Mouse (Mus musculus) embryonic facial prominence, embryonic 11.5 days (tissue): ENCODE results near the gene Ggn. TPM values are rescaled to one million over a fixed set of nuclear protein-coding genes. Genes with fewer than 3 reads are reported as not detected.
"Not testable (repeated sequence)": the region's sequence is repeated elsewhere in the genome, so short reads cannot be mapped to it uniquely, and the experiment has no call there.

Experiments
- ATAC-seq: fragments of 200-750 bp; cut with Nextera tagmentation; replicated peaks from 2 replicates; pipeline ENCODE4 v1.8.0; 2017; ENCODE audit warnings: low read depth; ENCODE audit not compliant: insufficient number of reproducible peaks, low FRiP score, low TSS enrichment
- DNase-seq: peaks from one replicate; pipeline ENCODE4 v3.0.0-alpha.2; 2015; ENCODE audit warnings: low spot score
- H3K27ac ChIP-seq: fragments of 300-500 bp; sonication (generic); replicated peaks from 2 replicates; pipeline ENCODE4 v1.5.1; 2014; ENCODE audit warnings: mild to moderate bottlenecking, low read depth, low read length, control low read depth
- H3K27me3 ChIP-seq: fragments of 300-500 bp; sonication (generic); 2 replicates; pipeline ENCODE4 v1.6.1; 2014; ENCODE audit warnings: mild to moderate bottlenecking, low read length, moderate library complexity, mixed read lengths; ENCODE audit not compliant: control insufficient read depth, insufficient read depth
- H3K36me3 ChIP-seq: fragments of 300-500 bp; sonication (generic); replicated peaks from 2 replicates; pipeline ENCODE4 v1.6.1; 2014; ENCODE audit warnings: low read depth, mild to moderate bottlenecking, low read length, moderate library complexity, mixed read lengths; ENCODE audit not compliant: control insufficient read depth, insufficient read depth
- H3K4me1 ChIP-seq: fragments of 300-500 bp; sonication (generic); 2 replicates; pipeline ENCODE4 v1.6.1; 2014; ENCODE audit warnings: low read length, mixed read lengths; ENCODE audit not compliant: control insufficient read depth, insufficient read depth
- H3K4me2 ChIP-seq: fragments of 300-500 bp; sonication (generic); 2 replicates; pipeline ENCODE4 v1.6.1; 2014; ENCODE audit warnings: low read depth, mild to moderate bottlenecking, control low read depth, low read length, moderate library complexity
- H3K4me3 ChIP-seq: fragments of 300-500 bp; sonication (generic); 2 replicates; pipeline ENCODE4 v1.5.1; 2014; ENCODE audit warnings: low read depth, low read length, control low read depth
- H3K9ac ChIP-seq: fragments of 300-500 bp; sonication (generic); replicated peaks from 2 replicates; pipeline ENCODE4 v1.6.1; 2014; ENCODE audit warnings: mild to moderate bottlenecking, control low read depth, low read length
- H3K9me3 ChIP-seq: fragments of 300-500 bp; sonication (generic); replicated peaks from 2 replicates; pipeline ENCODE4 v1.6.1; 2016; ENCODE audit warnings: mild to moderate bottlenecking, low read length, inconsistent platforms, mixed read lengths; ENCODE audit not compliant: control insufficient read depth
- WGBS: fragments of 180-500 bp; shearing (Covaris S2); extraction: QIAGEN DNeasy Blood & Tissue Kit; methylation state at CpG from one replicate; pipeline ENCODE4 v1.1.7; 2014; 5-methylcytosine and 5-hydroxymethylcytosine counted together
- polyA plus RNA-seq: library from polyadenylated mRNA; unstranded; fragments of >200 nt; fragmentation: Nextera tagmentation; extraction: Ambion mirVana; gene quantifications from 2 replicates; pipeline ENCODE4 v1.2.1, GENCODE M21; 2014

Ggn gene
- polyA plus RNA-seq, 1 experiment from 2014 or later = 0.15 TPM

- H3K9ac ChIP-seq = peak overlapping the region; percentile 74
- no peaks in the 10 kb centered on the region; the same call in 1 of the 2 replicates for H3K4me1 ChIP-seq
- H3K4me3 ChIP-seq = peak overlapping the region; percentile 72
- peak overlapping the region; percentile 70 for H3K4me2 ChIP-seq
- WGBS = 54% methylated on average over 7 of the region's 7 CpGs
- DNase-seq (no peak), ATAC-seq (no peak)
- no peaks in the 10 kb centered on the region for H3K27me3 ChIP-seq
- no peak overlapping the region for H3K27ac ChIP-seq
- peaks cover 13% of the 10 kb centered on the region for H3K36me3 ChIP-seq
- H3K9me3 ChIP-seq = no peaks in the 10 kb centered on the region
These were observed 9.3 kb downstream of the Ggn start for GRCm38 (mm10) chr7:29179323-29179722.

- DNase-seq (peak; percentile 98), ATAC-seq (peak; percentile 88)
- WGBS = under 1% methylated on average over 62 of the region's 62 CpGs
- Histone ChIP-seq H3K4me3 (peak within 1 kb of the TSS; percentile 72), H3K9ac (peak within 1 kb of the TSS; percentile 74), H3K9me3 (no peaks in the 10 kb centered on the region), H3K36me3 (peaks cover 8% of the 10 kb centered on the region), H3K27ac (no peak within 1 kb of the TSS), H3K27me3 (no peaks in the 10 kb centered on the region), H3K4me1 (no peaks in the 10 kb centered on the region; the same call in 1 of the 2 replicates), H3K4me2 (peak within 1 kb of the TSS; percentile 70)
These were observed 10.3 kb downstream of the Ggn start, which contains the start of gene Psmd8 for GRCm38 (mm10) chr7:29180077-29180853. Gene Psmd8 (minus strand): TSS chr7:29180701.

- no peak overlapping the region for H3K27ac ChIP-seq
- H3K9me3 ChIP-seq = no peaks in the 10 kb centered on the region
- H3K4me1 ChIP-seq = no peaks in the 10 kb centered on the region; the same call in 1 of the 2 replicates
- no peak for DNase-seq
- H3K27me3 ChIP-seq = no peaks in the 10 kb centered on the region
- no peak for ATAC-seq
- 47% methylated on average over 5 of the region's 5 CpGs for WGBS
- peak overlapping the region; percentile 11; the same call in 1 of the 2 replicates for H3K4me2 ChIP-seq
- peak overlapping the region; percentile 72 for H3K4me3 ChIP-seq
- peaks cover 3% of the 10 kb centered on the region for H3K36me3 ChIP-seq
- no peak overlapping the region for H3K9ac ChIP-seq
These were observed 10.8 kb downstream of the Ggn start for GRCm38 (mm10) chr7:29180854-29181236.

GRCm38 (mm10) chr7:29181323-29181722, 11.3 kb downstream of the Ggn start:
- not testable (repeated sequence) for H3K9ac ChIP-seq, H3K36me3 ChIP-seq, ATAC-seq, H3K9me3 ChIP-seq, DNase-seq, H3K27ac ChIP-seq, H3K4me2 ChIP-seq, H3K4me3 ChIP-seq, H3K4me1 ChIP-seq, H3K27me3 ChIP-seq
- WGBS = 82% methylated on average over 4 of the region's 4 CpGs

GRCm38 (mm10) chr7:29194230-29194629, 24.2 kb downstream of the Ggn start:
- not testable (repeated sequence) for DNase-seq, H3K36me3 ChIP-seq, H3K4me3 ChIP-seq, H3K9ac ChIP-seq, H3K4me2 ChIP-seq, H3K4me1 ChIP-seq, H3K27me3 ChIP-seq, H3K27ac ChIP-seq, ATAC-seq, H3K9me3 ChIP-seq
- 100% methylated on average over 1 of the region's 1 CpGs for WGBS

GRCm38 (mm10) chr7:29202577-29202976, 32.6 kb downstream of the Ggn start:
- Histone ChIP-seq H3K27ac (no peak overlapping the region), H3K4me3 (no peak overlapping the region), H3K9me3 (no peaks in the 10 kb centered on the region), H3K4me2 (no peak overlapping the region), H3K4me1 (no peaks in the 10 kb centered on the region), H3K36me3 (no peaks in the 10 kb centered on the region), H3K27me3 (no peaks in the 10 kb centered on the region), H3K9ac (no peak overlapping the region)
- no peak for ATAC-seq
- no peak for DNase-seq
- 80% methylated on average over 6 of the region's 6 CpGs for WGBS

GRCm38 (mm10) chr7:29211013-29211412, 41.0 kb downstream of the Ggn start:
- 25% methylated on average over 15 of the region's 15 CpGs for WGBS
- H3K4me2 ChIP-seq = peak overlapping the region; percentile 37
- ATAC-seq = not testable (repeated sequence)

More at GRCm38 (mm10) chr7:29211013-29211412, 41.0 kb downstream of the Ggn start:
- not testable (repeated sequence) for H3K4me1 ChIP-seq, DNase-seq, H3K27ac ChIP-seq, H3K36me3 ChIP-seq, H3K27me3 ChIP-seq, H3K9me3 ChIP-seq, H3K9ac ChIP-seq
- H3K4me3 ChIP-seq = peak overlapping the region; percentile 22; the same call in 1 of the 2 replicates
